Mouse (Mus musculus): ENCODE data around the gene Fam169b. TPM values are rescaled to one million over a fixed set of nuclear protein-coding genes. Genes with fewer than 3 reads are reported as not detected.
"Not testable (repeated sequence)": the region's sequence is repeated elsewhere in the genome, so short reads cannot be mapped to it uniquely, and the experiment has no call there.

Fam169b gene
- polyA plus RNA-seq, 1 experiment from 2014 or later = 0.43 TPM

- Histone ChIP-seq H3K36me3 (ENCODE audit: control insufficient read depth, insufficient read depth, low read length) (no peaks in the 10 kb centered on the region), H3K4me2 (ENCODE audit: low read length) (no peak overlapping the region), H3K9me3 (ENCODE audit: control insufficient read depth, low read length) (no peaks in the 10 kb centered on the region), H3K4me3 (ENCODE audit: low read depth, low read length) (no peak overlapping the region), H3K27ac (ENCODE audit: low read depth) (0 out of 2 replicates have a peak overlapping the region, but pooled peaks have one; percentile 11), H3K9ac (ENCODE audit: low read length) (no peak overlapping the region), H3K4me1 (replicated peaks; ENCODE audit: control insufficient read depth, insufficient read depth, low read length) (peaks cover 9% of the 10 kb centered on the region), H3K27me3 (replicated peaks; ENCODE audit: control insufficient read depth, insufficient read depth, low read length) (no peaks in the 10 kb centered on the region)
- WGBS = 53% methylated on average over 8 of the region's 8 CpGs
- DNase-seq (ENCODE audit: low spot score) (no peak), ATAC-seq (replicated peaks; ENCODE audit: low FRiP score, low TSS enrichment, low read depth) (no peak)
These were observed 12.2 kb downstream of the Fam169b start for GRCm38 (mm10) chr7:68285851-68286298.

GRCm38 (mm10) chr7:68286526-68287481, 13.2 kb downstream of the Fam169b start:
- no peak overlapping the region for H3K27ac ChIP-seq (ENCODE audit: low read depth)
- DNase-seq (ENCODE audit: low spot score) (no peak), ATAC-seq (replicated peaks; ENCODE audit: low FRiP score, low TSS enrichment, low read depth) (no peak)
- H3K9me3 ChIP-seq (ENCODE audit: control insufficient read depth, low read length) = no peaks in the 10 kb centered on the region
- H3K4me1 ChIP-seq (replicated peaks; ENCODE audit: control insufficient read depth, insufficient read depth, low read length) = peaks cover 9% of the 10 kb centered on the region
- H3K9ac ChIP-seq (ENCODE audit: low read length) = no peak overlapping the region
- no peaks in the 10 kb centered on the region for H3K36me3 ChIP-seq (ENCODE audit: control insufficient read depth, insufficient read depth, low read length)
- no peak overlapping the region for H3K4me3 ChIP-seq (ENCODE audit: low read depth, low read length)
- H3K27me3 ChIP-seq (replicated peaks; ENCODE audit: control insufficient read depth, insufficient read depth, low read length) = no peaks in the 10 kb centered on the region
- WGBS = 85% methylated on average over 24 of the region's 24 CpGs
- H3K4me2 ChIP-seq (ENCODE audit: low read length) = no peak overlapping the region

GRCm38 (mm10) chr7:68287582-68287981, 13.9 kb downstream of the Fam169b start:
- 57% methylated on average over 2 of the region's 2 CpGs for WGBS
- H3K27ac ChIP-seq (ENCODE audit: low read depth) = no peak overlapping the region
- H3K9me3 ChIP-seq (ENCODE audit: control insufficient read depth, low read length) = no peaks in the 10 kb centered on the region
- no peak overlapping the region for H3K4me2 ChIP-seq (ENCODE audit: low read length)
- DNase-seq (ENCODE audit: low spot score) (no peak), ATAC-seq (replicated peaks; ENCODE audit: low FRiP score, low TSS enrichment, low read depth) (no peak)
- H3K27me3 ChIP-seq (replicated peaks; ENCODE audit: control insufficient read depth, insufficient read depth, low read length) = no peaks in the 10 kb centered on the region
- peaks cover 9% of the 10 kb centered on the region for H3K4me1 ChIP-seq (replicated peaks; ENCODE audit: control insufficient read depth, insufficient read depth, low read length)
- H3K4me3 ChIP-seq (ENCODE audit: low read depth, low read length) = no peak overlapping the region
- no peaks in the 10 kb centered on the region for H3K36me3 ChIP-seq (ENCODE audit: control insufficient read depth, insufficient read depth, low read length)
- H3K9ac ChIP-seq (ENCODE audit: low read length) = no peak overlapping the region

GRCm38 (mm10) chr7:68288000-68288399, 14.4 kb downstream of the Fam169b start:
- not testable (repeated sequence) for H3K4me3 ChIP-seq (ENCODE audit: low read depth, low read length); H3K9ac ChIP-seq (ENCODE audit: low read length); H3K27me3 ChIP-seq (replicated peaks; ENCODE audit: control insufficient read depth, insufficient read depth, low read length); ATAC-seq (replicated peaks; ENCODE audit: low FRiP score, low TSS enrichment, low read depth); H3K9me3 ChIP-seq (ENCODE audit: control insufficient read depth, low read length); H3K27ac ChIP-seq (ENCODE audit: low read depth); H3K4me1 ChIP-seq (replicated peaks; ENCODE audit: control insufficient read depth, insufficient read depth, low read length); H3K36me3 ChIP-seq (ENCODE audit: control insufficient read depth, insufficient read depth, low read length); H3K4me2 ChIP-seq (ENCODE audit: low read length); DNase-seq (ENCODE audit: low spot score)
- 84% methylated on average over 4 of the region's 4 CpGs for WGBS

GRCm38 (mm10) chr7:68289081-68289480, 15.4 kb downstream of the Fam169b start:
- DNase-seq (ENCODE audit: low spot score) = no peak
- Histone ChIP-seq H3K36me3 (ENCODE audit: control insufficient read depth, insufficient read depth, low read length) (no peaks in the 10 kb centered on the region), H3K27me3 (replicated peaks; ENCODE audit: control insufficient read depth, insufficient read depth, low read length) (no peaks in the 10 kb centered on the region), H3K27ac (ENCODE audit: low read depth) (no peak overlapping the region), H3K4me2 (ENCODE audit: low read length) (no peak overlapping the region), H3K4me1 (replicated peaks; ENCODE audit: control insufficient read depth, insufficient read depth, low read length) (peaks cover 9% of the 10 kb centered on the region), H3K9ac (ENCODE audit: low read length) (no peak overlapping the region), H3K4me3 (ENCODE audit: low read depth, low read length) (no peak overlapping the region), H3K9me3 (ENCODE audit: control insufficient read depth, low read length) (no peaks in the 10 kb centered on the region)
- no peak for ATAC-seq (replicated peaks; ENCODE audit: low FRiP score, low TSS enrichment, low read depth)
- WGBS = 93% methylated on average over 8 of the region's 8 CpGs

GRCm38 (mm10) chr7:68291603-68292002, 18.0 kb downstream of the Fam169b start:
- peaks cover 3% of the 10 kb centered on the region; the same call in 1 of the 2 replicates for H3K4me1 ChIP-seq (replicated peaks; ENCODE audit: control insufficient read depth, insufficient read depth, low read length)
- no peak for ATAC-seq (replicated peaks; ENCODE audit: low FRiP score, low TSS enrichment, low read depth)
- no peaks in the 10 kb centered on the region for H3K27me3 ChIP-seq (replicated peaks; ENCODE audit: control insufficient read depth, insufficient read depth, low read length)
- H3K4me2 ChIP-seq (ENCODE audit: low read length) = no peak overlapping the region
- 37% methylated on average over 1 of the region's 1 CpGs for WGBS
- H3K27ac ChIP-seq (ENCODE audit: low read depth) = no peak overlapping the region
- H3K36me3 ChIP-seq (ENCODE audit: control insufficient read depth, insufficient read depth, low read length) = no peaks in the 10 kb centered on the region
- H3K4me3 ChIP-seq (ENCODE audit: low read depth, low read length) = no peak overlapping the region
- no peak for DNase-seq (ENCODE audit: low spot score)
- no peak overlapping the region for H3K9ac ChIP-seq (ENCODE audit: low read length)
- H3K9me3 ChIP-seq (ENCODE audit: control insufficient read depth, low read length) = no peaks in the 10 kb centered on the region

GRCm38 (mm10) chr7:68293997-68294789, 20.6 kb downstream of the Fam169b start:
- Histone ChIP-seq H3K36me3 (ENCODE audit: control insufficient read depth, insufficient read depth, low read length) (no peaks in the 10 kb centered on the region), H3K27ac (ENCODE audit: low read depth) (peak overlapping the region; percentile 70), H3K4me1 (replicated peaks; ENCODE audit: control insufficient read depth, insufficient read depth, low read length) (peaks cover 3% of the 10 kb centered on the region; the same call in 1 of the 2 replicates), H3K4me3 (ENCODE audit: low read depth, low read length) (no peak overlapping the region), H3K9ac (ENCODE audit: low read length) (no peak overlapping the region), H3K27me3 (replicated peaks; ENCODE audit: control insufficient read depth, insufficient read depth, low read length) (no peaks in the 10 kb centered on the region), H3K4me2 (ENCODE audit: low read length) (peak overlapping the region; percentile 9; the same call in 1 of the 2 replicates), H3K9me3 (ENCODE audit: control insufficient read depth, low read length) (no peaks in the 10 kb centered on the region)
- 55% methylated on average over 16 of the region's 16 CpGs for WGBS
- ATAC-seq (replicated peaks; ENCODE audit: low FRiP score, low TSS enrichment, low read depth) (no peak), DNase-seq (ENCODE audit: low spot score) (no peak)

GRCm38 (mm10) chr7:68296487-68296886, 22.8 kb downstream of the Fam169b start:
- Histone ChIP-seq H3K27me3 (replicated peaks; ENCODE audit: control insufficient read depth, insufficient read depth, low read length) (no peaks in the 10 kb centered on the region), H3K27ac (ENCODE audit: low read depth) (no peak overlapping the region), H3K9ac (ENCODE audit: low read length) (no peak overlapping the region), H3K36me3 (ENCODE audit: control insufficient read depth, insufficient read depth, low read length) (no peaks in the 10 kb centered on the region), H3K4me1 (replicated peaks; ENCODE audit: control insufficient read depth, insufficient read depth, low read length) (peaks cover 3% of the 10 kb centered on the region; the same call in 1 of the 2 replicates), H3K4me3 (ENCODE audit: low read depth, low read length) (no peak overlapping the region), H3K9me3 (ENCODE audit: control insufficient read depth, low read length) (no peaks in the 10 kb centered on the region), H3K4me2 (ENCODE audit: low read length) (no peak overlapping the region)
- WGBS = 88% methylated on average over 5 of the region's 5 CpGs
- ATAC-seq (replicated peaks; ENCODE audit: low FRiP score, low TSS enrichment, low read depth) = no peak
- no peak for DNase-seq (ENCODE audit: low spot score)
